Mouse (Mus musculus): ENCODE results near the gene Cntn6.

- no peak for TF ChIP-seq CTCF (IDR thresholded peaks at IDR 0.05; ENCODE audit: borderline replicate concordance, control insufficient read depth, extremely low read depth, insufficient read depth, low read length, poor library complexity)
- no peak for TF ChIP-seq POLR2A (IDR thresholded peaks at IDR 0.05; ENCODE audit: control insufficient read depth, extremely low read depth, insufficient read depth, low read length, poor library complexity)
Observed at GRCm38 (mm10) chr6:104603371-104603770, 110.8 kb downstream of the Cntn6 start.
